Mouse (Mus musculus) kidney, adult 2 months (tissue): ENCODE results near the gene Fgf12. TPM values are rescaled to one million over a fixed set of nuclear protein-coding genes. Genes with fewer than 3 reads are reported as not detected.

Experiments
- DNase-seq: peaks from one replicate; pipeline ENCODE4 v3.0.0; 2021
- H3K27ac ChIP-seq: fragments of 200-500 bp; 2 replicates; pipeline ENCODE4 v1.5.1; 2012; ENCODE audit warnings: low read depth, low read length, control low read depth, inconsistent platforms; ENCODE audit not compliant: insufficient read depth
- H3K27me3 ChIP-seq: fragments of 200-500 bp; replicated peaks from 2 replicates; pipeline ENCODE4 v1.6.1; 2012; ENCODE audit warnings: mild to moderate bottlenecking, moderate library complexity, low read length, inconsistent platforms; ENCODE audit not compliant: control insufficient read depth, insufficient read depth
- H3K36me3 ChIP-seq: fragments of 200-500 bp; 2 replicates; pipeline ENCODE4 v1.6.1; 2012; ENCODE audit warnings: mild to moderate bottlenecking, moderate library complexity, low read length, inconsistent platforms; ENCODE audit not compliant: control insufficient read depth, insufficient read depth
- H3K4me1 ChIP-seq: fragments of 200-500 bp; 2 replicates; pipeline ENCODE4 v1.6.1; 2011; ENCODE audit warnings: low read length; ENCODE audit not compliant: control insufficient read depth, insufficient read depth
- H3K4me3 ChIP-seq: fragments of 200-500 bp; 2 replicates; pipeline ENCODE4 v1.5.1; 2011; ENCODE audit warnings: mild to moderate bottlenecking, low read depth, low read length, control low read depth; ENCODE audit not compliant: insufficient read depth
- CTCF ChIP-seq: fragments of 200-500 bp; conservative IDR thresholded peaks from 2 replicates; pipeline ENCODE4 v1.5.1; 2011; ENCODE audit warnings: low read depth, mild to moderate bottlenecking, control low read depth, low read length, moderate library complexity, mixed read lengths; ENCODE audit not compliant: insufficient read depth, insufficient read length
- POLR2A ChIP-seq: fragments of 200-500 bp; IDR thresholded peaks from one replicate; pipeline ENCODE4 v1.6.1; 2011; ENCODE audit warnings: low read depth, low read length, control low read depth
- WGBS: fragments of 180-500 bp; shearing (Covaris S2); methylation state at CpG from one replicate; pipeline ENCODE4 v1.1.7; 2018; 5-methylcytosine and 5-hydroxymethylcytosine counted together
- polyA plus RNA-seq: library from polyadenylated mRNA; depleted of rRNA; stranded (reverse); fragments of >200 nt; gene quantifications from 2 replicates; pipeline ENCODE4 v1.2.3, GENCODE M21; 2012; rRNA removed

Gene Fgf12
- polyA plus RNA-seq, result 0.74 and 0.83 TPM in 2 replicates

DNA sequence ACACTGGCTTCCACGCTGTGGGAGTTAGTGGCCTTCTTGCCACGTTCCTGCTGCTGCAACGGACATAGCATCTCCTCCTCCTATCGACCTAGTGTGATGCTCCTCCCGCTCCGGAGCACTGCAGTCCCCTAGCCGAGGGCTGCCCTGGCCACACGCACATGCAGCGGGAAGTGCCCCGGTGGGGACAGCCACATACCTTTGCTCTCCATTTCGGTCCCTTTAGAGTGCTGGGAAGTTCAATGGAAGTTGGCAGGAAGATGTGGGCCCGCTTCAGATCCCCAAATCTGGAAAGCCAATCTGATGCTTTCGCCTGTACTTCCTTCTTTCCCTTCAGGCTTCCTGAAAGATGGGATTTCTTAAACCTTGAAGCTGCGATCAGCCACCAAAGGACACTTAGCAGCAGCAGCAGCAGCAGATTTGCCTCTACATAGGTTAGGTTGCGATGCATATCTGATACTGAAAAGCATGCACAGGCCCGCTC is at the start of gene Fgf12:
TSS of gene Fgf12 (minus strand) at position 431 of the 481 bp plus-strand sequence.
- H3K4me1 ChIP-seq, result no peaks in the 10 kb centered on the region
- TF ChIP-seq POLR2A, result no peak
- TF ChIP-seq CTCF, result no peak
- WGBS, result 2% methylated on average over 16 of the region's 16 CpGs
- no peaks in the 10 kb centered on the region for H3K36me3 ChIP-seq
- no peak for DNase-seq
- H3K4me3 ChIP-seq, result no peak within 1 kb of the TSS
- no peaks in the 10 kb centered on the region for H3K27me3 ChIP-seq
- H3K27ac ChIP-seq, result no peak within 1 kb of the TSS

DNA sequence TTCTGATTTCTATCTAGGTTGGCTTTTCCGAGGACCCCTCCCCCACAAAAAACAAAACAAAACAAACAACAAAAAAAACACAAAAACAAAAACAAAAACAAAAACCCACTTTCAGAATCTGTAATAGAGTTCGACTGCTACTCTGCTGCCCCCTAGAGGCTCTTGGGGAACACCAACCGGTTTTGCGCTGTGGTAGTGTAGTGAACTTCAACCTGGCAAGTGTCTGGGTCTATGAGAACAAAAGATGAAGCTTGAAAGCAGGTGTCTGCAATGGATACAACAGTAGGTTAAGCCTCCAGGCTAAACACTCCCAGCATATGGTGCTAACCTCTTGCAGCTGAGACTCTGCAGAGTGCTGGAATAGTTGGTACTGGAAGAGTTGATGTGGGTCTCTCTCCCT is 40.2 kb upstream of the Fgf12 start:
- Histone ChIP-seq H3K36me3 (no peaks in the 10 kb centered on the region), H3K4me3 (no peak overlapping the region), H3K27me3 (no peaks in the 10 kb centered on the region), H3K4me1 (no peaks in the 10 kb centered on the region), H3K27ac (no peak overlapping the region)
- TF ChIP-seq POLR2A (no peak), CTCF (peak; percentile 67)
- DNase-seq, result peak; percentile 17
- 4% methylated on average over 4 of the region's 4 CpGs for WGBS

GRCm38 (mm10) chr16:28770276-28770675 is 17.4 kb upstream of the Fgf12 start:
- H3K27ac ChIP-seq, result no peak overlapping the region

DNA sequence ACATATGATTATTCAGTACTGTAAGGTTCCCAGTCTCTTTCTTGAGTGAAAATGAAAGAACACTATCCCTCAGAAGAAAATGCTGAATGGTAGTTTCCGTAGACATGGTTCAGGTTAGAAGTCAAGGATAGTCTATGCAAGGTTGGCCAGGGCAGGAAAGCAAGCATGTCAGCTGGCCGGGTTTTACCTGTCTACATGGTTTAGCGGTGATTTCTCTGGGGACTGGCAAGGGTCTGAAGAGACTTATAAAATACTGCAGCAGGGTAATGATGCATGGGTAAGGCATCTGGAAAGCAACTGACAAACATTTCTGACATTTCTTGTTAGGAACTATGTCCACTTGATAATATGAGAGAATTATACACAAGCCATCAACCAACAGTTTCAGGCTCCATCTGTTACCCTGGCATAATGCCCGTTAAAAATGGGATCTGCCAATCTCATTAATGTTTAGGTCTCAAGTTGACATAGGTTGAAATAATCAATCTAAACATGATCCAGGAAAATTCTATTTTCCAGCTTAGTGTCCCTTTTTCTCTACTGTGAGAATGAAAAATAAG is 8.6 kb upstream of the Fgf12 start:
- Histone ChIP-seq H3K4me3 (no peak overlapping the region), H3K27ac (no peak overlapping the region), H3K36me3 (no peaks in the 10 kb centered on the region), H3K4me1 (no peaks in the 10 kb centered on the region), H3K27me3 (no peaks in the 10 kb centered on the region)
- TF ChIP-seq POLR2A, result no peak
- no peak for TF ChIP-seq CTCF
- DNase-seq, result no peak
- 87% methylated on average over 4 of the region's 4 CpGs for WGBS

More at GRCm38 (mm10) chr16:28770276-28770675, 17.4 kb upstream of the Fgf12 start:
- WGBS, result 93% methylated on average over 2 of the region's 2 CpGs
- H3K36me3 ChIP-seq, result no peaks in the 10 kb centered on the region
- no peak for DNase-seq
- H3K4me1 ChIP-seq, result no peaks in the 10 kb centered on the region
- H3K4me3 ChIP-seq, result no peak overlapping the region
- no peaks in the 10 kb centered on the region for H3K27me3 ChIP-seq
- TF ChIP-seq CTCF (no peak), POLR2A (no peak)

DNA sequence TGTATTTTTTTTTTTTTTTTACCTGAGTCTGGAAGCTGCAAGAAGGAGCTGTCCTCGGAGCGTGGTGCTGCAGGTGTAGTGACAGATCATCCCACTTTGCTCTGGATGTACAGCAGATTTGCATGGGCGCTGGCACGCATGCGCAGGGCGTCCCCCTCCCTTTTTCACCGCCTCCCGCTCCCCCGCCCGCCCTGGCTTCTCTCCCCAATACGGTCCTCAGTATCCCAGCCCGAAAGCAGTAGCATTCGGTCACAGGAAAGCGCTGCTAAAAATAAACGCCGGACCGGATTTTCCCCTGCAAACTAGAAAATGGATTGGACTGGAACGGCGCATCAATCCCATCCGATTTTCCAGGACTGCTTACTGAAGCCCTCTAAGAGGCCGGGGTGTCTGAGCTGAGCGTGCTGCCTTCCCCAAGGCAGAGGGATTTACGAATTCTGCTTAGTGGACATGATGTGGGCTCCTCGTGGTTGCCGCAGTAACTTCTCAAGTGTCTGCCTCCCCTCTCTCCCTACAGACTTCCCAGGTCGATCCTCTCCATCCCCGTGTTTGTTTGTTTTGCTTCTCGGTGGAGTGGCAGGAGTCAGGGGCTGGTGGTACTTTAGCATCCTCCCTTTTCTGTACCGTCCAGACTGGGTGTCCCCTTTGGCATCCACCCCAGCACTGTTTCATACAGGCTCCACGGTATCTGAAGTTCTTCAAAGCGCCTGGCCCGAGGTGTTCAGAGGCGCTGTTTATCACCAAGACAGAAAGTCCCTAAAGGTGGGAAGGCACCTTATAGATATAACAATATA is 453 bp upstream of the Fgf12 start:
- no peaks in the 10 kb centered on the region for H3K4me1 ChIP-seq
- no peaks in the 10 kb centered on the region for H3K36me3 ChIP-seq
- no peaks in the 10 kb centered on the region for H3K27me3 ChIP-seq
- no peak overlapping the region for H3K27ac ChIP-seq
- DNase-seq, result peak; percentile 12
- TF ChIP-seq CTCF (no peak), POLR2A (no peak)
- under 1% methylated on average over 33 of the region's 33 CpGs for WGBS
- H3K4me3 ChIP-seq, result no peak overlapping the region

DNA sequence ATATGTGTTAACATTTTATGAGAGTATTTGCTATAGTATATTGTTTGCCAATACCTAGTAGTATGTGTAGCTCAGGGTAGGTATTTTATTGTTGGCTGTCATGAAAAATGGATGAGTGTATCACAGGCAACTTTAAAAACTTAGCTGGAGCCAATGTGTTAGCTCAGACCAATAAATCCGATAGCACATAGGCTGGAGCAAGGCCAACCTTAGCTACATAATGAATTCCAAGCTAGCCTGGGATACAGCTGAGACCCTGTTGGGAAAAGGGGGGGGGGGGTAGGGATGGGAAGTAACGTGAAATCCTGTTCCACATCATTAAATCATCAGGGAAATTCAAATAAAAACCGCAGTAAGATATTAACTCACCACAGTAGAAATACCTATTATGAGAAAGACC is 18.4 kb downstream of the Fgf12 start:
- H3K4me3 ChIP-seq, result no peak overlapping the region
- TF ChIP-seq POLR2A (no peak), CTCF (no peak)
- H3K36me3 ChIP-seq, result no peaks in the 10 kb centered on the region
- no peak for DNase-seq
- no peaks in the 10 kb centered on the region for H3K27me3 ChIP-seq
- no peaks in the 10 kb centered on the region for H3K4me1 ChIP-seq
- no peak overlapping the region for H3K27ac ChIP-seq
- WGBS, result 56% methylated on average over 3 of the region's 3 CpGs

DNA sequence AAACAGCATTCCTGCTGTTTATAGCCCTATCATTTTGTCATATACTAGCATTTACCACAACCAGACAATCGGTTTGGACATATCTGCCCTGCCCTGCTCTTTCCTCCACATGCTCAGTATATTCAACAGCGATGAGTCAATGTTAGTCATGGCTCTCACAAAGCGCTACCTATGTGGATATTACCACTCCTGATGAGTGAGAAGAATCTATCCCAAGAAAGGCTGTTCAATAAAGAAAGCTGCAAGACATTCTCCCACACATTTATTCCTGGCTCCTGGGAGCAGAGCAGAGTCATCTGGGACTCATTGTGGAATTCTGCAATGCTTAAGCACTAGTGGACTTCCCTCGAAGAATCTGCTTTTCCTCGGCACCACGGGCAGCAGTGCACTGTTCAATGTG is 26.1 kb downstream of the Fgf12 start:
- no peak for DNase-seq
- no peak overlapping the region for H3K4me3 ChIP-seq
- no peak for TF ChIP-seq POLR2A
- no peaks in the 10 kb centered on the region for H3K27me3 ChIP-seq
- H3K4me1 ChIP-seq, result no peaks in the 10 kb centered on the region
- H3K27ac ChIP-seq, result no peak overlapping the region
- no peaks in the 10 kb centered on the region for H3K36me3 ChIP-seq
- 90% methylated on average over 6 of the region's 6 CpGs for WGBS
